Mouse (Mus musculus): ENCODE data around the gene Rhbdd1.

- TF ChIP-seq CTCF (IDR thresholded peaks at IDR 0.05; ENCODE audit: insufficient read depth, low read depth, low read length) (no peak), POLR2A (IDR thresholded peaks at IDR 0.05; ENCODE audit: insufficient read depth, low read depth, low read length) (no peak)
These were observed 57.7 kb downstream of the Rhbdd1 start for GRCm38 (mm10) chr1:82373924-82374323.
